Mouse (Mus musculus): Measurements from ENCODE around the gene Dnajb14.

GRCm38 (mm10) chr3:137893789-137894188, 26.3 kb downstream of the Dnajb14 start:
- TF ChIP-seq GATA1 (IDR thresholded peaks at IDR 0.05; ENCODE audit: borderline replicate concordance, low read length), result no peak
- no peak for TF ChIP-seq FLI1 (IDR thresholded peaks at IDR 0.05; ENCODE audit: low read length)

Measured in megakaryocyte, embryonic 14.5 days (primary cell).